Mouse (Mus musculus): ENCODE measurements around the gene Rps6kc1.

GRCm38 (mm10) chr1:190659722-190660502, 251.7 kb downstream of the Rps6kc1 start:
- no peak for TF ChIP-seq HCFC1 (IDR thresholded peaks at IDR 0.05; ENCODE audit: low read depth, low read length)
- no peak for TF ChIP-seq ZC3H11A (IDR thresholded peaks at IDR 0.05; ENCODE audit: low read depth, low read length)
- no peak for TF ChIP-seq POLR2A (IDR thresholded peaks at IDR 0.05; ENCODE audit: low read depth, low read length)
- no peak for TF ChIP-seq MAZ (IDR thresholded peaks at IDR 0.05; ENCODE audit: low read depth, low read length)
- no peak for TF ChIP-seq ZNF384 (IDR thresholded peaks at IDR 0.05; ENCODE audit: low read depth, low read length)
- no peak for TF ChIP-seq CTCF (conservative IDR thresholded peaks at IDR 0.05 in 1 of 2, IDR thresholded peaks at IDR 0.05 in 1 of 2; ENCODE audit: low read depth in 2 of 2, low read length in 2 of 2)

Data from CH12.LX (cell line).